Mouse (Mus musculus) liver, embryonic 14.5 days (tissue): ENCODE results near the gene Apba2.

ENCODE experiments used
- CTCF ChIP-seq: IDR thresholded peaks from 2 replicates; pipeline ENCODE4 v1.5.1; 2016; ENCODE audit warnings: antibody characterized with exemption, low read depth, control low read depth
- EP300 ChIP-seq: IDR thresholded peaks from 2 replicates; pipeline ENCODE4 v1.6.1; 2016; ENCODE audit warnings: antibody characterized with exemption, low read depth

DNA sequence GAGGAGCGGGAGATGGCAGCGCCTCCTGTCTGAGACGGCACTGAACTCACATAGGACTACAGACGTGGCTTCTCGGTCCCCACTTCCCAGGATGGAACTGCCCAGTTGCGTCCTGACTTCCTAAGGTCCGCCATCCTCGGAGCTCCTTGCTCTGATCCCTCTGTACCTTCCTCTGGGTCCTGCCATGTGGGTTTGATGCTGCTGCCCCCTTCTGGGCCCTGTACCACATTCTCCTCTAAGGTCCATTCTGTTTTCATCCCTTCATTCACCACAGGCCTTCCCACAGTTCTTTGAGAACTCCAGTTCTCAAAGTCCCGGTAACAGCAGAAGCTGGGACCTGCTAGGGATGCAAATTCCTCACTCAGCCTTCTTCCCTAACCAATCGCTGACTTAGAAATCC lies 272.0 kb downstream of the Apba2 start:
- TF ChIP-seq CTCF (no peak), EP300 (no peak)
